Mouse (Mus musculus) embryonic facial prominence, embryonic 15.5 days (tissue): Measurements from ENCODE around the gene Atpaf1. TPM values are rescaled to one million over a fixed set of nuclear protein-coding genes. Genes with fewer than 3 reads are reported as not detected.
A peak's percentile ranks its signal among the peaks of the same experiment; 100 is the strongest.

ENCODE experiments used
- ATAC-seq: fragments of 200-750 bp; cut with Nextera tagmentation; 2 replicates; pipeline ENCODE4 v1.8.0; 2017; ENCODE audit warnings: low read depth, moderate TSS enrichment; ENCODE audit not compliant: insufficient number of reproducible peaks, low FRiP score, low TSS enrichment
- H3K27ac ChIP-seq: fragments of 300-500 bp; sonication (generic); replicated peaks from 2 replicates; pipeline ENCODE4 v1.5.1; 2015; ENCODE audit warnings: mild to moderate bottlenecking, inconsistent platforms
- H3K27me3 ChIP-seq: fragments of 300-500 bp; sonication (generic); 2 replicates; pipeline ENCODE4 v1.6.1; 2015; ENCODE audit warnings: inconsistent platforms
- H3K36me3 ChIP-seq: fragments of 300-500 bp; sonication (generic); 2 replicates; pipeline ENCODE4 v1.6.1; 2015; ENCODE audit warnings: mild to moderate bottlenecking, inconsistent platforms
- H3K4me1 ChIP-seq: fragments of 300-500 bp; sonication (generic); 2 replicates; pipeline ENCODE4 v1.6.1; 2015; ENCODE audit warnings: inconsistent platforms
- H3K4me2 ChIP-seq: fragments of 300-500 bp; sonication (generic); replicated peaks from 2 replicates; pipeline ENCODE4 v1.6.1; 2015; ENCODE audit warnings: mild to moderate bottlenecking, inconsistent platforms
- H3K4me3 ChIP-seq: fragments of 300-500 bp; sonication (generic); replicated peaks from 2 replicates; pipeline ENCODE4 v1.5.1; 2015; ENCODE audit warnings: mild to moderate bottlenecking, inconsistent platforms
- H3K9ac ChIP-seq: fragments of 300-500 bp; sonication (generic); 2 replicates; pipeline ENCODE4 v1.6.1; 2015; ENCODE audit warnings: inconsistent platforms
- H3K9me3 ChIP-seq: fragments of 300-500 bp; sonication (generic); replicated peaks from 2 replicates; pipeline ENCODE4 v1.6.1; 2016; ENCODE audit warnings: inconsistent platforms
- WGBS: fragments of 180-500 bp; shearing (Covaris S2); methylation state at CpG from one replicate; pipeline ENCODE4 v1.1.7; 2015; 5-methylcytosine and 5-hydroxymethylcytosine counted together
- polyA plus RNA-seq: library from polyadenylated mRNA; unstranded; fragments of >200 nt; fragmentation: Nextera tagmentation; extraction: Ambion mirVana; gene quantifications from 2 replicates; pipeline ENCODE4 v1.2.1, GENCODE M21; 2015

Atpaf1 gene
- polyA plus RNA-seq, 1 experiment from 2014 or later: 51.1 TPM

DNA sequence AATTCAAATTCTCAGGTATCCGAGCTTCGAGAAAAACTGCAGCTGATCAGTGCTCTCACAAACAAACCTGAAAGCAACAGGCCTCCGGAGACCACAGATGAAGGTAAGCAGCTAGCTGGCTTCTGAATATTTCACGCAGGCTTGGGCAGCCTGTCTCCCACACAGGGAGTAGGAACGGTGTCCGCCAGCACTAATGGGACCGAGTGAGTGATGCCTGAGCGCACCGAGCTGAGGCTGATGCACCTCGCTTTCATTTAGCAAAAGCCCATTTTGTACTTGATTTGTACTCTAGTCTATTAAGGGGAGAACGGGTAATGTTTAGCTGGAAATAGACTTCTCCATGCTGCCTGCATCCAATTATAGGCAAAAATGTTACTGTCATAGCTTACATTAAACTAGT is 20.0 kb upstream of the Atpaf1 start:
- no peak for ATAC-seq
- peaks cover 10% of the 10 kb centered on the region; the same call in 1 of the 2 replicates for H3K4me1 ChIP-seq
- no peaks in the 10 kb centered on the region for H3K9me3 ChIP-seq
- H3K27ac ChIP-seq: no peak overlapping the region
- no peak overlapping the region for H3K9ac ChIP-seq
- no peaks in the 10 kb centered on the region for H3K27me3 ChIP-seq
- H3K36me3 ChIP-seq: peaks cover 42% of the 10 kb centered on the region
- H3K4me3 ChIP-seq: no peak overlapping the region
- no peak overlapping the region for H3K4me2 ChIP-seq
- 78% methylated on average over 11 of the region's 11 CpGs for WGBS

DNA sequence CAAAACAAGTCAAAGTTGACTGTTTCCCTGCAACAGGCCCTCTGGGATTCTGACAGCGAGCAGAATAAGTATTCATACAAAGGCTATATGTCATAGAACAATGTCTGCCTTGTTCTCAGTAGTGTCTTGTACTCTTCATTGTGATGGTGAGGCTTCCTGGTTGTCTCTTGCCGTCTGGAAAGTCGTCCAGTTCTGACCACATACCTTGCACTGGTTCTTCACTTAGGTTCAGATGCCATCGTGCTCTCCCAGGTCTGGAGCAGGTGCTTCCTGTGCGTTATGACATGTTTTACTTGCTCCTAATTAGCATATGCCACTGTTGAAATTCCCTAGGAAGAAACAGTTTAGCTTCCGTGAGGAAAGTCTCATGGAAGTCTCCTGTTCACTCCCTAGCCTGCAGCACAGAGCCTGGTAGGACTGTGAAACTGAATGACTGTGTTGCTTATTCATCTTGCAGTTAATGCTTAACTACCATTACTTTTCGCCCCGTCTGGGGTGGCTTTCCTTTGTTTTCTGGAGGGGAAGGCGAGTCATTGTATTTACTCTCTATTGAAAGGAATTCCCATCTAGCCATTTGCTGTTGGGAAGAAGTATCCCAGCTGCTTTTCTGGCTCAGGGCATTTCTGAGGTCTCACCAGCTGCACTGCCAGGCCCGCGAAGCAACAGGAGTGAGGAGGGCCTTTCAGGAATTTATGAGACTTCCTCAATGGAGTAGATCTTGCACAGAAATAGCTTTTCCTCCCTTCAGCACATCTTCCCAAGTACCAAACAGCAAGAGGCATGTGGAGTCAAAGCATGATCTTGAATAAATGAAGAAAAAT is 16.8 kb upstream of the Atpaf1 start:
- H3K4me2 ChIP-seq: no peak overlapping the region

GRCm38 (mm10) chr4:115775056-115775455 is 9.6 kb upstream of the Atpaf1 start:
- H3K36me3 ChIP-seq: peaks cover 26% of the 10 kb centered on the region
- H3K9ac ChIP-seq: no peak overlapping the region
- no peak overlapping the region for H3K27ac ChIP-seq
- 68% methylated on average over 6 of the region's 6 CpGs for WGBS
- no peaks in the 10 kb centered on the region for H3K4me1 ChIP-seq
- no peak for ATAC-seq
- no peaks in the 10 kb centered on the region for H3K27me3 ChIP-seq
- H3K9me3 ChIP-seq: no peaks in the 10 kb centered on the region
- no peak overlapping the region for H3K4me2 ChIP-seq
- no peak overlapping the region for H3K4me3 ChIP-seq

More for the DNA sequence above, 16.8 kb upstream of the Atpaf1 start:
- no peak for ATAC-seq
- Histone ChIP-seq H3K36me3 (peaks cover 35% of the 10 kb centered on the region; the same call in 1 of the 2 replicates), H3K4me1 (no peaks in the 10 kb centered on the region), H3K27me3 (no peaks in the 10 kb centered on the region), H3K9ac (no peak overlapping the region), H3K9me3 (no peaks in the 10 kb centered on the region), H3K27ac (no peak overlapping the region; the same call in 1 of the 2 replicates), H3K4me3 (no peak overlapping the region)
- WGBS: 65% methylated on average over 11 of the region's 11 CpGs

DNA sequence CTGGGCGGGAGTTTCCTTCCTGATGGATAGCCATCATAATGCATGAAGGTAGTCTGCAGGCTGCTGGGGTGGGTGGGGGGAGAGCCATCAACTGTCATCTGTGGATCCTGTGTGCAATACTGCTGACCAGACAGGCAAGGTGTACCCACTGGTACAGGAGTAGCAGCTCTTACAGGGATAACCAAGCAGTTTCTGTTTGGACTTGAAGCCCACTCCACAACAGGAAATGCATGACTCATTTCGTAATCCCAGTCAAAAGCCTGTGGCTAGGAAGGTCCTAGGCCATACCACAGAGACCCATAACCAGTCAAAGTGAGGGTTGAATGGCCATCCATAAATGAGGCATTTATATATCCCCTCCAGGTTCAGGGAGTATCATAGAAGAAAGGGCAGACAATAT is 7.0 kb upstream of the Atpaf1 start:
- H3K27me3 ChIP-seq: no peaks in the 10 kb centered on the region
- H3K27ac ChIP-seq: no peak overlapping the region
- WGBS: 87% methylated on average over 2 of the region's 2 CpGs
- H3K9me3 ChIP-seq: no peaks in the 10 kb centered on the region
- H3K4me1 ChIP-seq: no peaks in the 10 kb centered on the region
- peaks cover 17% of the 10 kb centered on the region for H3K36me3 ChIP-seq
- no peak overlapping the region for H3K4me2 ChIP-seq
- no peak overlapping the region for H3K4me3 ChIP-seq
- ATAC-seq: no peak
- no peak overlapping the region for H3K9ac ChIP-seq

GRCm38 (mm10) chr4:115780269-115780668 is 4.3 kb upstream of the Atpaf1 start:
- Histone ChIP-seq H3K36me3 (peaks cover 8% of the 10 kb centered on the region), H3K9ac (no peak overlapping the region), H3K4me3 (no peak overlapping the region), H3K4me2 (no peak overlapping the region), H3K27me3 (no peaks in the 10 kb centered on the region), H3K4me1 (peaks cover 7% of the 10 kb centered on the region; the same call in 1 of the 2 replicates), H3K27ac (no peak overlapping the region), H3K9me3 (no peaks in the 10 kb centered on the region)
- ATAC-seq: no peak
- 44% methylated on average over 6 of the region's 6 CpGs for WGBS

DNA sequence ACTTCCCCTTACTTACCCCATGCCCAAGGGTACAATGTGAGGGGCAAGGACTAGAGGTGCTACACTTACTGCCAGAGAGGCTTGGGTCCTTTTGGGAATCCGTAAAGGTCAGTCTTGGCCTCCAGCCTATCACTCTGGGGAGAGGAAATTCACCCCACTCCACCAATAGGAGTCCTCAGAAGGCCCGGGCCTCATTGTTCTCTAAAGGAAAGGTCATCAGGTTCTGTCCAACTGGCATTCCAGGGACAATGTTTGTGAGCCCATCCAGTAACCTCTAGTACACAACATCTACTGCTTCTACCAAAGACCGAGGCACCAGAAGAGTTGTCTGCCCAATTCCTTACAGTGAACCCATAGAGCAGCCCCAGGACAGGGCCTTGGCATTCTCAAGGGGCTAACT is 3.7 kb upstream of the Atpaf1 start, which contains the start of gene Tex38:
TSS of gene Tex38 (minus strand) at position 101 of the 400 bp plus-strand sequence.
- Histone ChIP-seq H3K4me2 (no peak within 1 kb of the TSS), H3K9ac (no peak within 1 kb of the TSS), H3K27me3 (no peaks in the 10 kb centered on the region), H3K4me1 (peaks cover 14% of the 10 kb centered on the region), H3K27ac (no peak within 1 kb of the TSS), H3K36me3 (peaks cover 8% of the 10 kb centered on the region), H3K9me3 (no peaks in the 10 kb centered on the region), H3K4me3 (no peak within 1 kb of the TSS)
- WGBS: 83% methylated on average over 3 of the region's 3 CpGs
- no peak for ATAC-seq

- no peak for ATAC-seq
- Histone ChIP-seq H3K27ac (no peak overlapping the region), H3K9ac (no peak overlapping the region), H3K4me2 (no peak overlapping the region), H3K27me3 (no peaks in the 10 kb centered on the region), H3K36me3 (peaks cover 4% of the 10 kb centered on the region; the same call in 1 of the 2 replicates), H3K4me1 (peaks cover 17% of the 10 kb centered on the region), H3K4me3 (no peak overlapping the region), H3K9me3 (no peaks in the 10 kb centered on the region)
- WGBS: 92% methylated on average over 5 of the region's 5 CpGs
Observed at GRCm38 (mm10) chr4:115782026-115782805, 2.4 kb upstream of the Atpaf1 start.

DNA sequence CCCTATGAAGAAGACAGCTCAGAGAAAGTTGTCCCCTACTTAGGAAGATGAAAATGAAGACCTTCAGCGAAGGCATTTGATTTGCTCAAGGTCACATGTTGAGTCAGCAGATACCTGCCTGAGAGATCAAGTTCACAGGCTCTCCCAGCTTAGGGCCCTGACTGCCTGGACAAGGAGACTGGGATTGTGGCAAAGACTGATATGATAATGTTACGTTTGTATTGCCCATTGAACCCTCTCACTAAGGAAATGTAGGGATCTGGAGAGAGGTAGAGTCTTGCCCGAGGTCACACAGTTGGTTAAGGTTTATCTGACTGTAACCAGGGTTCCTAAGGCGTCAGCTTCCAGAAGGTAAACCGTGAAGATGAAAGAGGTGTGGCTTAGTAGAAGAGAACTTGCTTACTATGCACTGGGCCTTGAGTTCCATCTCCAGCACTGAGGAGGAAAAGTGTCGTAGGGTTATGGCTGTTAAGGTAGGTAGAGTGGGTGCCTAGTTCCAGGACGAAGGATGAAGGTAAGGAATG is 961 bp downstream of the Atpaf1 start:
- Histone ChIP-seq H3K9me3 (no peaks in the 10 kb centered on the region), H3K27ac (peak overlapping the region; percentile 78), H3K4me1 (peaks cover 17% of the 10 kb centered on the region), H3K4me2 (peak overlapping the region; percentile 75), H3K9ac (peak overlapping the region; percentile 75), H3K27me3 (no peaks in the 10 kb centered on the region), H3K4me3 (peak overlapping the region; percentile 56), H3K36me3 (peaks cover 18% of the 10 kb centered on the region; the same call in 1 of the 2 replicates)
- no peak for ATAC-seq
- whole genome bisulfite sequencing: 51% methylated on average over 7 of the region's 7 CpGs

DNA sequence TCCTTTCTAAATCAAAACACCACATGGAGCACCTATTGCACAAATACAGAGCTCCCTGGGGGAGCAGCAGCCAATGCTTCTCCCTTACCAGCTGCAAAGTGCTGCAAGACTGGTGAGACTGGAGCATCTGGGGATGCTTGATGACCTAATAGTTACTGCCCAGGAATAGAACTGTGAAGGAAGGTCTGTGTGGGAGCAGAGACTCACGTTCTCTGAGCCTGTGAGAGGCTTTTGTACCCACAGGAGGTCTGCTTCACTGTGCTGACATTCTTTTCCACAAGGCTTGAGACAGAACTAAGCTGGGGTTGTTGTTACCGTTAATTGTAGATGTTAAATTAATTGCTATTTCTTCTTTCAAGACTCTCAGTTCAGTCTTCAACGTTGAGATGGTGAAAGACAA is 6.3 kb downstream of the Atpaf1 start:
- H3K4me2 ChIP-seq: no peak overlapping the region
- peaks cover 4% of the 10 kb centered on the region for H3K4me1 ChIP-seq
- no peak for ATAC-seq
- H3K27ac ChIP-seq: no peak overlapping the region
- H3K27me3 ChIP-seq: no peaks in the 10 kb centered on the region
- no peak overlapping the region for H3K4me3 ChIP-seq
- H3K36me3 ChIP-seq: peaks cover 49% of the 10 kb centered on the region
- 84% methylated on average over 3 of the region's 3 CpGs for WGBS
- no peak overlapping the region for H3K9ac ChIP-seq
- no peaks in the 10 kb centered on the region for H3K9me3 ChIP-seq

GRCm38 (mm10) chr4:115795360-115795759 is 10.7 kb downstream of the Atpaf1 start:
- no peak overlapping the region for H3K27ac ChIP-seq
- no peaks in the 10 kb centered on the region for H3K27me3 ChIP-seq
- ATAC-seq: no peak
- no peaks in the 10 kb centered on the region for H3K4me1 ChIP-seq
- H3K4me2 ChIP-seq: no peak overlapping the region
- H3K36me3 ChIP-seq: peaks cover 71% of the 10 kb centered on the region
- H3K9ac ChIP-seq: no peak overlapping the region
- WGBS: 90% methylated on average over 3 of the region's 3 CpGs
- no peak overlapping the region for H3K4me3 ChIP-seq
- no peaks in the 10 kb centered on the region for H3K9me3 ChIP-seq

DNA sequence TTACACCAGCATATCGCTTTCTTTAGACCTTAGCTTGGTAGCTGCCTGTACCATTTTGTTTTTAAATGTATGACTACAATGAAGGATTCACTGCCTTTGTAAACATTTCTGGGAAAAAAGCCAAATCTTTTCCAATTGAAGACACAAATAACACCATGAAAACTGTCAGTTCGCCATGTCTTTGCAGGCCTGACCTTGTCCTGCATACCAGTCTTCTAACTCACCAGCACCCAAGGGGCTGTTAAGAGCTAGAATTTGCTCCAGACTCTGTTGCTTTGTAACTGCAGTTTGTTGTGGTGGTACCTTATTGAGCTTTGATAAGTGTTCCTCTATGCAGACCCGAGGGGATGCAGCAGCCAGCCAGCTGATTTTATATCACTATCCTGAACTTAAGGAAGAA is 15.4 kb downstream of the Atpaf1 start:
- ATAC-seq: no peak
- no peaks in the 10 kb centered on the region for H3K27me3 ChIP-seq
- no peak overlapping the region for H3K4me2 ChIP-seq
- H3K4me1 ChIP-seq: no peaks in the 10 kb centered on the region
- H3K27ac ChIP-seq: no peak overlapping the region
- H3K9me3 ChIP-seq: no peaks in the 10 kb centered on the region
- WGBS: 63% methylated on average over 3 of the region's 3 CpGs
- H3K36me3 ChIP-seq: peaks cover 67% of the 10 kb centered on the region
- no peak overlapping the region for H3K4me3 ChIP-seq
- no peak overlapping the region for H3K9ac ChIP-seq
